Mouse (Mus musculus) erythroblast, embryonic 14.5 days (primary cell): Measurements from ENCODE around the gene Mrps18c. TPM values are rescaled to one million over a fixed set of nuclear protein-coding genes. Genes with fewer than 3 reads are reported as not detected.

Experiments used
- H3K27me3 ChIP-seq: 2 replicates; pipeline ENCODE4 v1.6.1; 2012; ENCODE audit warnings: inconsistent platforms; ENCODE audit not compliant: control insufficient read depth
- H3K36me3 ChIP-seq: 2 replicates; pipeline ENCODE4 v1.6.1; 2012; ENCODE audit warnings: mild to moderate bottlenecking, inconsistent platforms; ENCODE audit not compliant: control insufficient read depth
- H3K4me1 ChIP-seq: 2 replicates; pipeline ENCODE4 v1.6.1; 2012; ENCODE audit warnings: inconsistent platforms; ENCODE audit not compliant: control insufficient read depth
- H3K4me3 ChIP-seq: replicated peaks from 2 replicates; pipeline ENCODE3; 2012; ENCODE audit warnings: moderate library complexity, mild to moderate bottlenecking, inconsistent platforms
- H3K9me3 ChIP-seq: 2 replicates; pipeline ENCODE4 v1.6.1; 2012; ENCODE audit warnings: low read length, inconsistent platforms, mixed read lengths; ENCODE audit not compliant: control insufficient read depth
- GATA1 ChIP-seq: IDR thresholded peaks from 2 replicates; pipeline ENCODE4 v1.6.1; 2012; ENCODE audit warnings: low read length, inconsistent platforms, mixed read lengths
- TAL1 ChIP-seq: IDR thresholded peaks from 3 replicates; pipeline ENCODE4 v1.6.1; 2012; ENCODE audit warnings: low read length, inconsistent platforms, mixed read lengths
- polyA plus RNA-seq: library from polyadenylated mRNA; stranded (reverse); fragments of >175 nt; gene quantifications from 2 replicates; pipeline ENCODE4 v1.2.3, GENCODE M21; 2012

The Mrps18c gene
- polyA plus RNA-seq, 1 experiment: 1.7 TPM

GRCm38 (mm10) chr5:100821375-100821774 lies 22.9 kb downstream of the Mrps18c start:
- Histone ChIP-seq H3K9me3 (no peaks in the 10 kb centered on the region), H3K27me3 (no peaks in the 10 kb centered on the region), H3K4me3 (peak overlapping the region; percentile 77), H3K4me1 (peaks cover 22% of the 10 kb centered on the region), H3K36me3 (peaks cover 17% of the 10 kb centered on the region)
- no peak for TF ChIP-seq GATA1
- TF ChIP-seq TAL1: no peak

GRCm38 (mm10) chr5:100822826-100823225 lies 24.4 kb downstream of the Mrps18c start:
- H3K36me3 ChIP-seq: peaks cover 3% of the 10 kb centered on the region
- peaks cover 22% of the 10 kb centered on the region for H3K4me1 ChIP-seq
- H3K27me3 ChIP-seq: no peaks in the 10 kb centered on the region
- no peaks in the 10 kb centered on the region for H3K9me3 ChIP-seq
- TF ChIP-seq GATA1: no peak
- TF ChIP-seq TAL1: no peak
- H3K4me3 ChIP-seq: no peak overlapping the region

GRCm38 (mm10) chr5:100825975-100826374 lies 27.5 kb downstream of the Mrps18c start:
- Histone ChIP-seq H3K36me3 (no peaks in the 10 kb centered on the region), H3K4me3 (no peak overlapping the region), H3K9me3 (no peaks in the 10 kb centered on the region), H3K4me1 (peaks cover 9% of the 10 kb centered on the region), H3K27me3 (no peaks in the 10 kb centered on the region)
- TF ChIP-seq GATA1 (no peak), TAL1 (no peak)

DNA sequence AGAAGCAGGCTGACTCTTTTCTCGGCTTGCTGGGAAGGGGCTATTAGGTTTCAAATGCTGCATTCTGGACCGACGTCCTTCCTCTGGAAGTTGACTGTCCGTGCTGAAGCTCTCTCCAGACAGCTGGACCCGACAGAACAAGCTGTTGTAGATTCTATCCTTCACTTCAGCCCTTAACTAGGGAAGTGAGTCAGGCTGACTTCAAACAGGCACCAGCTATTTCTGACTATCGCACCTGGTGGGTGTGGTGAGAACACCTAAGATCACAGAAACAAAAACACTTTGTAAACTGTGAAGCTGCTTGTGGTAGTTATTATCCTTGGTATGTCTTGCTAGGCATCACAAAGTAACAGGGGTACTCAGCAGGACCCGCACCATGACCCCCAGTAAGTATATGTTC lies 28.1 kb downstream of the Mrps18c start:
- Histone ChIP-seq H3K4me3 (no peak overlapping the region), H3K4me1 (peaks cover 4% of the 10 kb centered on the region), H3K36me3 (no peaks in the 10 kb centered on the region), H3K27me3 (no peaks in the 10 kb centered on the region), H3K9me3 (no peaks in the 10 kb centered on the region)
- TF ChIP-seq GATA1: no peak
- no peak for TF ChIP-seq TAL1

GRCm38 (mm10) chr5:100828701-100829100 lies 30.3 kb downstream of the Mrps18c start:
- H3K4me3 ChIP-seq: no peak overlapping the region
- no peaks in the 10 kb centered on the region for H3K27me3 ChIP-seq
- TF ChIP-seq TAL1 (no peak), GATA1 (no peak)
- no peaks in the 10 kb centered on the region for H3K4me1 ChIP-seq
- no peaks in the 10 kb centered on the region for H3K9me3 ChIP-seq
- H3K36me3 ChIP-seq: no peaks in the 10 kb centered on the region

GRCm38 (mm10) chr5:100832680-100833079 lies 34.3 kb downstream of the Mrps18c start:
- no peaks in the 10 kb centered on the region; the same call in 1 of the 2 replicates for H3K4me1 ChIP-seq
- H3K27me3 ChIP-seq: no peaks in the 10 kb centered on the region
- H3K4me3 ChIP-seq: no peak overlapping the region
- TF ChIP-seq GATA1 (no peak), TAL1 (no peak)
- H3K9me3 ChIP-seq: no peaks in the 10 kb centered on the region
- H3K36me3 ChIP-seq: no peaks in the 10 kb centered on the region

DNA sequence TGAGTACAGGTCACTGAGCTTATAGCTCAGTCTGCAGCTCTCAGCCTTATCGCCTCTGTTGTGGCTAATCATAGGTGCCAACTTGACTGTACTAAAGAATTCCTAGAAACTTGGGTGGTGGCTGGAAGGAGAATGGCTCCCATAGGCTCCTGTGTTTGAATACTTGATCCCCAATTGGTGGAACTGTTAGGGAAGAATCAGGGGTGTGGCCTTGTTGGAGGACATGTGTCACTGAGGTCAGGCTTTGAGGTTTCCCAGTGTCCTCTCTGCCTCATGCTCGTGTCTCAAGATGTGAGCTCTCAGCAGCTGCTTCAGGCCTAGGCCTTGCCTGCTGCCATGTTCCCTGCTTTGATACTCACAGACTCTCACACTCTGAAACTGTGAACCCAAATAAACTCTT lies 35.4 kb downstream of the Mrps18c start:
- Histone ChIP-seq H3K9me3 (no peaks in the 10 kb centered on the region), H3K27me3 (no peaks in the 10 kb centered on the region), H3K36me3 (no peaks in the 10 kb centered on the region), H3K4me1 (no peaks in the 10 kb centered on the region; the same call in 1 of the 2 replicates), H3K4me3 (no peak overlapping the region)
- TF ChIP-seq TAL1 (no peak), GATA1 (no peak)

DNA sequence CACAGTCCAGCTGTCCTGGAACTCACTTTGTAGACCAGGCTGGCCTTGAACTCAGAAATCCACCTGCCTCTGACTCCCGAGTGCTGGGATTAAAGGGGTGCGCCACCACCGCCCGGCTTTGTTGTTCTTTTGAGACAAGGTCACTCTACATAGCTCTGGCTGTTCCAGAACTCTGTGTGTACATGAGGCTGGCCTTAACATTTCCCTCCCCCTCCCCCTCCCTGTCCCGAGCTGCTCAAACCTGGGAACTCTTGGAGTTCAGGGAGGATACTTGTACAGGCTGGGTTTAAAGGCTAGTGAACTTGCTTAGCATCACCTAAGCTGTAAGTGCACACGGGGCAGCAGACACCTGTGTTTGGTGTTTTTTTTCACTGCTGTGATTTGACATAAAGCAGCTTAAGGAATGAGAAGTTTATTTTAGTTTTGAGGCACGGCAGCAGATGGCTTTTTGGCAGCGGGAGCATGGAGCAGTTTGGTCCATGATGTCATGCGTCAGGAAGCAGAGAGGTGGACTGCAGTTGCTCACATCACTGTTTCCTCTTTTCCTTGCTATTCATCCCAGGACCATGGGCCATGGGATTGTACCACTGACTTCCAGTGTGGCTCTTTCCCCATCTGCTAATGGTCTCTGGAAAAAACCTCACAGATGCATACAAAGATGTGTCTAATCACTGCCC lies 37.6 kb downstream of the Mrps18c start:
- H3K27me3 ChIP-seq: no peaks in the 10 kb centered on the region
- H3K4me1 ChIP-seq: no peaks in the 10 kb centered on the region; the same call in 1 of the 2 replicates
- H3K9me3 ChIP-seq: no peaks in the 10 kb centered on the region
- H3K36me3 ChIP-seq: no peaks in the 10 kb centered on the region
- no peak for TF ChIP-seq GATA1
- TF ChIP-seq TAL1: no peak
- H3K4me3 ChIP-seq: no peak overlapping the region

GRCm38 (mm10) chr5:100837907-100838306 lies 39.5 kb downstream of the Mrps18c start:
- Histone ChIP-seq H3K4me3 (no peak overlapping the region), H3K36me3 (no peaks in the 10 kb centered on the region), H3K9me3 (0 out of 2 replicates have a peak, but pooled peaks cover 3% of the 10 kb centered on the region), H3K4me1 (no peaks in the 10 kb centered on the region; the same call in 1 of the 2 replicates), H3K27me3 (no peaks in the 10 kb centered on the region)
- no peak for TF ChIP-seq TAL1
- no peak for TF ChIP-seq GATA1
